Mouse (Mus musculus) embryonic facial prominence, embryonic 10.5 days (tissue): ENCODE measurements at regions not wholly inside any gene's neighbourhood (a gene's known extent, or its start where the extent isn't known, plus 50 kb on each side); places are given as distances from the start of the nearest gene placed in this dataset.
"Not testable (repeated sequence)": the region's sequence is repeated elsewhere in the genome, so short reads cannot be mapped to it uniquely, and the experiment has no call there.

Source experiments
- DNase-seq: peaks from one replicate; pipeline ENCODE4 v3.0.0-alpha.2; 2017; ENCODE audit warnings: low spot score
- H3K27ac ChIP-seq: fragments of 300-500 bp; sonication (generic); replicated peaks from 2 replicates; pipeline ENCODE4 v1.5.1; 2016; ENCODE audit warnings: mild to moderate bottlenecking
- H3K27me3 ChIP-seq: fragments of 300-500 bp; sonication (generic); replicated peaks from 2 replicates; pipeline ENCODE4 v1.6.1; 2016; ENCODE audit warnings: low read depth, mild to moderate bottlenecking; ENCODE audit not compliant: poor library complexity, severe bottlenecking
- H3K36me3 ChIP-seq: fragments of 300-500 bp; sonication (generic); replicated peaks from 2 replicates; pipeline ENCODE4 v1.6.1; 2016; ENCODE audit warnings: mild to moderate bottlenecking, moderate library complexity
- H3K4me1 ChIP-seq: fragments of 300-500 bp; sonication (generic); 2 replicates; pipeline ENCODE4 v1.6.1; 2016
- H3K4me3 ChIP-seq: fragments of 300-500 bp; sonication (generic); 2 replicates; pipeline ENCODE4 v1.5.1; 2016; ENCODE audit warnings: mild to moderate bottlenecking, moderate library complexity
- H3K9me3 ChIP-seq: fragments of 300-500 bp; sonication (generic); 2 replicates; pipeline ENCODE4 v1.6.1; 2016; ENCODE audit warnings: mild to moderate bottlenecking
- WGBS: fragments of 180-500 bp; shearing (Covaris S2); methylation state at CpG from one replicate; pipeline ENCODE4 v1.1.7; 2016; 5-methylcytosine and 5-hydroxymethylcytosine counted together

- Histone ChIP-seq H3K27me3 (no peaks in the 10 kb centered on the region), H3K36me3 (no peaks in the 10 kb centered on the region), H3K27ac (no peak overlapping the region), H3K4me1 (no peaks in the 10 kb centered on the region), H3K9me3 (no peaks in the 10 kb centered on the region), H3K4me3 (no peak overlapping the region)
- no peak for DNase-seq
- 90% methylated on average over 7 of the region's 7 CpGs for WGBS
Measured at GRCm38 (mm10) chr8:126772194-126772593, 173.4 kb downstream of the Tomm20 start.

- H3K27me3 ChIP-seq, H3K27ac ChIP-seq, H3K36me3 ChIP-seq, DNase-seq, H3K4me3 ChIP-seq, H3K4me1 ChIP-seq, H3K9me3 ChIP-seq: not testable (repeated sequence)
- WGBS: 94% methylated on average over 2 of the region's 2 CpGs
Measured at GRCm38 (mm10) chr8:126770374-126770773, 175.3 kb downstream of the Tomm20 start.

- Histone ChIP-seq H3K4me3 (no peak overlapping the region), H3K27me3 (no peaks in the 10 kb centered on the region), H3K9me3 (no peaks in the 10 kb centered on the region), H3K27ac (no peak overlapping the region), H3K4me1 (peaks cover 3% of the 10 kb centered on the region), H3K36me3 (no peaks in the 10 kb centered on the region)
- 90% methylated on average over 5 of the region's 5 CpGs for WGBS
- DNase-seq: no peak
Measured at GRCm38 (mm10) chr8:126768142-126768541, 174.4 kb upstream of the Irf2bp2 start.

GRCm38 (mm10) chr8:126767341-126767740 is 173.6 kb upstream of the Irf2bp2 start:
- H3K27ac ChIP-seq: no peak overlapping the region
- H3K4me1 ChIP-seq: peaks cover 3% of the 10 kb centered on the region
- 94% methylated on average over 3 of the region's 3 CpGs for WGBS
- H3K9me3 ChIP-seq: no peaks in the 10 kb centered on the region
- no peak for DNase-seq
- H3K27me3 ChIP-seq: no peaks in the 10 kb centered on the region
- H3K36me3 ChIP-seq: no peaks in the 10 kb centered on the region
- H3K4me3 ChIP-seq: no peak overlapping the region

GRCm38 (mm10) chr8:126765693-126766238 is 172.0 kb upstream of the Irf2bp2 start:
- no peak for DNase-seq
- Histone ChIP-seq H3K36me3 (no peaks in the 10 kb centered on the region), H3K27ac (no peak overlapping the region), H3K4me1 (peaks cover 8% of the 10 kb centered on the region), H3K27me3 (no peaks in the 10 kb centered on the region), H3K4me3 (no peak overlapping the region), H3K9me3 (no peaks in the 10 kb centered on the region)
- 79% methylated on average over 6 of the region's 6 CpGs for WGBS

- H3K4me1 ChIP-seq: peaks cover 19% of the 10 kb centered on the region
- no peak overlapping the region for H3K27ac ChIP-seq
- no peaks in the 10 kb centered on the region for H3K27me3 ChIP-seq
- no peaks in the 10 kb centered on the region for H3K9me3 ChIP-seq
- 92% methylated on average over 7 of the region's 7 CpGs for WGBS
- no peaks in the 10 kb centered on the region for H3K36me3 ChIP-seq
- no peak for DNase-seq
- H3K4me3 ChIP-seq: no peak overlapping the region
Measured at GRCm38 (mm10) chr8:126763600-126763999, 169.8 kb upstream of the Irf2bp2 start.

- Histone ChIP-seq H3K27ac (peak overlapping the region; percentile 52; the same call in 1 of the 2 replicates), H3K36me3 (no peaks in the 10 kb centered on the region), H3K4me1 (peaks cover 31% of the 10 kb centered on the region), H3K9me3 (no peaks in the 10 kb centered on the region), H3K27me3 (no peaks in the 10 kb centered on the region), H3K4me3 (no peak overlapping the region)
- DNase-seq: no peak
- 65% methylated on average over 7 of the region's 7 CpGs for WGBS
Measured at GRCm38 (mm10) chr8:126759711-126760110, 165.9 kb upstream of the Irf2bp2 start.

GRCm38 (mm10) chr8:126758951-126759350 is 165.2 kb upstream of the Irf2bp2 start:
- Histone ChIP-seq H3K4me1 (peaks cover 31% of the 10 kb centered on the region), H3K4me3 (no peak overlapping the region), H3K27me3 (no peaks in the 10 kb centered on the region), H3K36me3 (no peaks in the 10 kb centered on the region), H3K27ac (no peak overlapping the region), H3K9me3 (no peaks in the 10 kb centered on the region)
- WGBS: 89% methylated on average over 4 of the region's 4 CpGs
- DNase-seq: no peak

- Histone ChIP-seq H3K27ac (no peak overlapping the region; the same call in 1 of the 2 replicates), H3K27me3 (no peaks in the 10 kb centered on the region), H3K4me3 (no peak overlapping the region), H3K4me1 (peaks cover 31% of the 10 kb centered on the region), H3K9me3 (no peaks in the 10 kb centered on the region), H3K36me3 (no peaks in the 10 kb centered on the region)
- 80% methylated on average over 12 of the region's 12 CpGs for WGBS
- no peak for DNase-seq
Measured at GRCm38 (mm10) chr8:126757951-126758757, 164.4 kb upstream of the Irf2bp2 start.

- no peak for DNase-seq
- H3K27me3 ChIP-seq: no peaks in the 10 kb centered on the region
- peaks cover 40% of the 10 kb centered on the region for H3K4me1 ChIP-seq
- no peak overlapping the region for H3K4me3 ChIP-seq
- peak overlapping the region; percentile 8 for H3K27ac ChIP-seq
- no peaks in the 10 kb centered on the region for H3K36me3 ChIP-seq
- WGBS: 78% methylated on average over 8 of the region's 8 CpGs
- no peaks in the 10 kb centered on the region for H3K9me3 ChIP-seq
Measured at GRCm38 (mm10) chr8:126756300-126757097, 162.7 kb upstream of the Irf2bp2 start.

GRCm38 (mm10) chr8:126755669-126756068 is 161.9 kb upstream of the Irf2bp2 start:
- no peak overlapping the region for H3K4me3 ChIP-seq
- DNase-seq: no peak
- no peaks in the 10 kb centered on the region for H3K36me3 ChIP-seq
- peaks cover 41% of the 10 kb centered on the region for H3K4me1 ChIP-seq
- no peaks in the 10 kb centered on the region for H3K27me3 ChIP-seq
- no peak overlapping the region for H3K27ac ChIP-seq
- WGBS: 89% methylated on average over 5 of the region's 5 CpGs
- no peaks in the 10 kb centered on the region for H3K9me3 ChIP-seq

GRCm38 (mm10) chr8:126754361-126754809 is 160.6 kb upstream of the Irf2bp2 start:
- Histone ChIP-seq H3K9me3 (no peaks in the 10 kb centered on the region), H3K4me1 (peaks cover 33% of the 10 kb centered on the region), H3K27me3 (no peaks in the 10 kb centered on the region), H3K36me3 (no peaks in the 10 kb centered on the region), H3K27ac (no peak overlapping the region), H3K4me3 (no peak overlapping the region)
- 95% methylated on average over 8 of the region's 8 CpGs for WGBS
- DNase-seq: no peak
